Mouse (Mus musculus) brain, embryonic 14.5 days (tissue): Measurements from ENCODE around the gene Gm32742.

Source experiments
- CTCF ChIP-seq: fragments of 200-500 bp; IDR thresholded peaks from 2 replicates; pipeline ENCODE4 v1.5.1; 2012; ENCODE audit warnings: inconsistent platforms, mild to moderate bottlenecking, moderate library complexity, borderline replicate concordance; ENCODE audit not compliant: insufficient read depth, insufficient read length; ENCODE audit errors: extremely low read depth
- POLR2A ChIP-seq: fragments of 200-500 bp; IDR thresholded peaks from 2 replicates; pipeline ENCODE4 v1.6.1; 2012; ENCODE audit warnings: mild to moderate bottlenecking, inconsistent platforms, borderline replicate concordance; ENCODE audit not compliant: poor library complexity, insufficient read depth, insufficient read length, severe bottlenecking; ENCODE audit errors: extremely low read depth

GRCm38 (mm10) chr9:51096306-51096705, 69.0 kb downstream of the Gm32742 start:
- no peak for TF ChIP-seq CTCF
- TF ChIP-seq POLR2A: no peak
